Mouse (Mus musculus) limb, embryonic 11.5 days (tissue): ENCODE measurements around the gene Dcdc2c. TPM values are rescaled to one million over a fixed set of nuclear protein-coding genes. Genes with fewer than 3 reads are reported as not detected.
A peak's percentile ranks its signal among the peaks of the same experiment; 100 is the strongest.

ENCODE experiments used
- ATAC-seq: fragments of 200-750 bp; cut with Nextera tagmentation; 2 replicates; pipeline ENCODE4 v1.8.0; 2017; ENCODE audit warnings: low read depth; ENCODE audit not compliant: insufficient number of reproducible peaks, low FRiP score, low TSS enrichment
- DNase-seq: peaks from one replicate; pipeline ENCODE4 v3.0.0-alpha.2; 2015; ENCODE audit warnings: low spot score
- H3K27ac ChIP-seq: fragments of 300-500 bp; sonication (generic); replicated peaks from 2 replicates; pipeline ENCODE4 v1.5.1; 2014; ENCODE audit warnings: low read depth, mild to moderate bottlenecking, low read length
- H3K27me3 ChIP-seq: fragments of 300-500 bp; sonication (generic); 2 replicates; pipeline ENCODE4 v1.6.1; 2014; ENCODE audit warnings: mild to moderate bottlenecking, low read length, mixed read lengths; ENCODE audit not compliant: control insufficient read depth, insufficient read depth
- H3K36me3 ChIP-seq: fragments of 300-500 bp; sonication (generic); 2 replicates; pipeline ENCODE4 v1.6.1; 2014; ENCODE audit warnings: mild to moderate bottlenecking, low read length, moderate library complexity, mixed read lengths; ENCODE audit not compliant: control insufficient read depth, insufficient read depth
- H3K4me1 ChIP-seq: fragments of 300-500 bp; sonication (generic); 2 replicates; pipeline ENCODE4 v1.6.1; 2014; ENCODE audit warnings: low read length, mixed read lengths; ENCODE audit not compliant: control insufficient read depth, insufficient read depth
- H3K4me2 ChIP-seq: fragments of 300-500 bp; sonication (generic); 2 replicates; pipeline ENCODE4 v1.6.1; 2014; ENCODE audit warnings: low read depth, mild to moderate bottlenecking, moderate library complexity; ENCODE audit not compliant: severe bottlenecking
- H3K4me3 ChIP-seq: fragments of 300-500 bp; sonication (generic); 2 replicates; pipeline ENCODE4 v1.5.1; 2014; ENCODE audit warnings: low read depth, low read length
- H3K9ac ChIP-seq: fragments of 300-500 bp; sonication (generic); 2 replicates; pipeline ENCODE4 v1.6.1; 2014; ENCODE audit warnings: mild to moderate bottlenecking, low read length
- H3K9me3 ChIP-seq: fragments of 300-500 bp; sonication (generic); 2 replicates; pipeline ENCODE4 v1.6.1; 2016; ENCODE audit warnings: low read length; ENCODE audit not compliant: control insufficient read depth
- WGBS: fragments of 180-500 bp; shearing (Covaris S2); extraction: QIAGEN DNeasy Blood & Tissue Kit; methylation state at CpG from one replicate; pipeline ENCODE4 v1.1.7; 2014; 5-methylcytosine and 5-hydroxymethylcytosine counted together
- polyA plus RNA-seq: library from polyadenylated mRNA; unstranded; fragments of >200 nt; fragmentation: Nextera tagmentation; extraction: Ambion mirVana; gene quantifications from 2 replicates; pipeline ENCODE4 v1.2.1, GENCODE M21; 2014

Dcdc2c gene
- polyA plus RNA-seq: not detected in 2 replicates

DNA sequence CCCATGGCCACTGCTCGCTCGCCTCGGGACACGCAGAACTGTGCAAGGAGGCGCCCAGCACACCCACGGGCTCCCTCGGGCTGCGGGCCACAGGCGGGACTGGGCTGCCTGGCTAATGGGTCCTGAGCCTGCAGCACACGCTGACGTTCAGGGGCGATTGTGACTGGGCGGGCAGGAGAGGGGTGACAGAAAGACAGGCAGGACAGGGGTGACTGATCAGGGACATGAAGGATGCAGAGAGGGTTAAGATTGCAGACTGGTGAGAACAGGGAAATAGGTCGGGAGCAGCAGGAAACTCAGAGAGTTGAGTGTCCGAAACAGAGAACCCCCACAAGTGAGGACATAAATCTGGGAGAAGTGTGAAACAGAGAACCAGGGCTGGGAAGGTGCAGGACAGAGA, at the start of gene Dcdc2c:
Gene Dcdc2c (minus strand): TSS at position 101 of the 400 bp plus-strand sequence.
- 64% methylated on average over 15 of the region's 15 CpGs for WGBS

DNA sequence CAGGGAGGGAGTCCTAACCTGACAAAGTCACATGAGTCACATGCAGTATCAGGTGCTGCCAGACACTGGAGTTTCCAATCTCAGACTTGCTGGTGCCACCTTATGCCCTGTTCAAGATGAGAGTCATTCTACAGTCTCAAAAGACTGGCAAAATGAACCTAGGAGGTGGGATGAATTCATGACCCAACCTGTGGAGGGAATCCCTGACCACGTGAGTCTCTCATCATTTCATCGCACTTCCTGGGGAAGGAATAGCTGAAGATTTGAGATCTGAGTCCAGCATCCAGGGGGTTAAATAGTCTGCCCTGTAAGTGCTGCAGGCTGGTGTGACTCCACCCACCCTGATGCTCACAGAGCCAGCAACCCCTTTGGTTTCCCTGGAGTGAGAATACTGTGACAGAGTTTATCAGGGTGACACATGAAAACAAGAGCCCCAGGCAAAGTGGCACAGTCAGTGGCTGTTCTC, 46.4 kb upstream of the Dcdc2c start:
- Histone ChIP-seq H3K27me3 (no peaks in the 10 kb centered on the region), H3K4me2 (no peak overlapping the region), H3K4me3 (no peak overlapping the region), H3K4me1 (no peaks in the 10 kb centered on the region), H3K9me3 (no peaks in the 10 kb centered on the region), H3K9ac (no peak overlapping the region), H3K27ac (no peak overlapping the region), H3K36me3 (no peaks in the 10 kb centered on the region)
- no peak for DNase-seq
- WGBS: 53% methylated on average over 2 of the region's 2 CpGs
- ATAC-seq: no peak

More for the DNA sequence above, at the start of gene Dcdc2c:
- Histone ChIP-seq H3K4me1 (no peaks in the 10 kb centered on the region), H3K4me2 (peak within 1 kb of the TSS; percentile 12; the same call in 1 of the 2 replicates), H3K9ac (no peak within 1 kb of the TSS), H3K27ac (no peak within 1 kb of the TSS), H3K4me3 (no peak within 1 kb of the TSS), H3K9me3 (no peaks in the 10 kb centered on the region; the same call in 1 of the 2 replicates), H3K36me3 (no peaks in the 10 kb centered on the region), H3K27me3 (no peaks in the 10 kb centered on the region)
- ATAC-seq (no peak), DNase-seq (no peak)

DNA sequence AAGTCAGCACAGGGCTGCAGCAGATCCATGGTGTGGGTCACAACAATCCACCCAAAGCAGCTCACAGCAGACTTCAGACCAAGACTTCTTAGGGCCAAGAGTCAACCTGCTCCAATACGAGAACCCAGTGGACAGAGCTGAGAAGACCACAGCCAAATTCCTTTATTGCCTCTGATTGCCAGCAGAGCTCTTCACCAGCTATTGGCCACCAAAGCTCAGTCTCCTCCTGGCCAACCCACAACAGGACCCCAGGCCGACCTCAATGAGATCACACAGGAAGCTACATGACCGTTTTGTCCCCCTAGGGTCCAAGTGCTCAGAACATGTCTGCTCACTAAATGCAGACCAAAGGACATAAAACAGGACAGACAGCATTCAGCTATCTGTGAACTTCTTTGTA, 45.9 kb upstream of the Dcdc2c start:
- no peaks in the 10 kb centered on the region for H3K27me3 ChIP-seq
- WGBS: 57% methylated on average over 3 of the region's 3 CpGs
- no peaks in the 10 kb centered on the region for H3K9me3 ChIP-seq
- no peak overlapping the region for H3K27ac ChIP-seq
- no peaks in the 10 kb centered on the region for H3K4me1 ChIP-seq
- no peak overlapping the region for H3K4me2 ChIP-seq
- H3K36me3 ChIP-seq: no peaks in the 10 kb centered on the region
- H3K4me3 ChIP-seq: no peak overlapping the region
- no peak overlapping the region for H3K9ac ChIP-seq
- ATAC-seq (no peak), DNase-seq (no peak)

DNA sequence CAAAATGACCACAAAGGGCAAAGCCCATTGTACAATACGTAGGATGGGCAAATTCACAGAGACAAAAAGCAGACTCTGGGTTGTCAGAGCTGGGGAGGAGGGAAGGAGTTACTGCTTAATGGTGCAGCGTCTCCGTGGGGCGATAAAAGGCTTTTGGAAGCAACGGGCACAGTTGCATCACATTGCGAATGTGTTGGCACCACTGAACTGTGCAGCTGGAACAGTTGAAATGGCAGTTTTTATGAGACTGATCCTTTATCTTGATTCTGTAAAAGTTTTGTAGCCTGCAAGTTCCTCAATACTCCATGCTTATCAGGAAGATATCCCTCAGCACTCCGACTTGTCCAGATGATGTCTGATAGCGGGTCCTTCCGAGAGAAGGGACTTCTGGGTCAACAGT, 45.5 kb upstream of the Dcdc2c start:
- no peak for DNase-seq
- Histone ChIP-seq H3K9ac (no peak overlapping the region), H3K4me1 (no peaks in the 10 kb centered on the region), H3K4me3 (no peak overlapping the region), H3K9me3 (no peaks in the 10 kb centered on the region), H3K36me3 (no peaks in the 10 kb centered on the region), H3K27me3 (no peaks in the 10 kb centered on the region), H3K4me2 (no peak overlapping the region), H3K27ac (no peak overlapping the region)
- WGBS: 83% methylated on average over 9 of the region's 9 CpGs
- no peak for ATAC-seq

DNA sequence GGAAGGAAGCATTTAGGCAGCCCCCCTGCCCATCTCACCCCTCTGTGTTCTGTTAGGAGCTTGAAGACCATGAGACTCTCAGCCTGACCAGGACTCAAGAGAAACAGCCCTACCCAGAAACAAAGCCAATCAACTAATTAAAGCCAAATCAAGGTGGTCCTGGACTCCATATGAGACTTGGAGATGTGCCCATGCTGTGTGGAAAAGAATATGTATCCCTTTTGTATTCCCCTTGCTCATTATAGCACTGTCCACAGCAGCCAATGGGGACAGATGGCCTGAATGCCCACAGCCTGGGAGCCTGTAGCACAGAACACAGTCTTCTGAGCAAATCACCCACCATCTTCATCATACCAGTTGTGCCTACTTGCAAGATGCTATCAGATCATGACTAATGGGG, 44.7 kb upstream of the Dcdc2c start:
- Histone ChIP-seq H3K27ac (no peak overlapping the region), H3K4me2 (no peak overlapping the region), H3K36me3 (no peaks in the 10 kb centered on the region), H3K4me3 (no peak overlapping the region), H3K9ac (no peak overlapping the region), H3K9me3 (no peaks in the 10 kb centered on the region), H3K4me1 (no peaks in the 10 kb centered on the region), H3K27me3 (no peaks in the 10 kb centered on the region)
- no peak for DNase-seq
- no peak for ATAC-seq

DNA sequence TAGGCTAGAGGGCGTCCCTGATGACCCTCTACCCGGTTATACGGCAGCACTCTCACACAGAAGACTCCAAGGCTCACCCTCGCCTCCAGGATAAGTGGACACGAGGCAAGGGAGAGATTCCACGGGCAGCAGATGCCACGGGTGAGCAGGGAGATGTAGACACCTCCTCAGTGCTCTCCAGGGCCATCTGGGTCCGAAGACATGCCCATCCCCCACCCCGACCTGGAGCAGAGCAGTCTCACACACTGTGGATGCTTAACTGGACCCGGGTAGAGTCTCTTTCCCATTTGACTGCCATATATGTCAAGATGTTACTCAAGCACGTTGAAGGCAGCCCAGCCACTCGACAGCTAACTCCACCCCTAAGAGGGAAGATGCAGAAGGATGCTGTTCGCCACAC, 38.2 kb upstream of the Dcdc2c start:
- no peak for DNase-seq
- no peak for ATAC-seq
- no peaks in the 10 kb centered on the region for H3K36me3 ChIP-seq
- H3K27me3 ChIP-seq: 0 out of 2 replicates have a peak, but pooled peaks cover 4% of the 10 kb centered on the region
- H3K9me3 ChIP-seq: no peaks in the 10 kb centered on the region
- H3K4me3 ChIP-seq: no peak overlapping the region
- WGBS: 44% methylated on average over 13 of the region's 13 CpGs
- H3K4me2 ChIP-seq: no peak overlapping the region
- no peaks in the 10 kb centered on the region for H3K4me1 ChIP-seq
- no peak overlapping the region for H3K9ac ChIP-seq
- H3K27ac ChIP-seq: no peak overlapping the region

DNA sequence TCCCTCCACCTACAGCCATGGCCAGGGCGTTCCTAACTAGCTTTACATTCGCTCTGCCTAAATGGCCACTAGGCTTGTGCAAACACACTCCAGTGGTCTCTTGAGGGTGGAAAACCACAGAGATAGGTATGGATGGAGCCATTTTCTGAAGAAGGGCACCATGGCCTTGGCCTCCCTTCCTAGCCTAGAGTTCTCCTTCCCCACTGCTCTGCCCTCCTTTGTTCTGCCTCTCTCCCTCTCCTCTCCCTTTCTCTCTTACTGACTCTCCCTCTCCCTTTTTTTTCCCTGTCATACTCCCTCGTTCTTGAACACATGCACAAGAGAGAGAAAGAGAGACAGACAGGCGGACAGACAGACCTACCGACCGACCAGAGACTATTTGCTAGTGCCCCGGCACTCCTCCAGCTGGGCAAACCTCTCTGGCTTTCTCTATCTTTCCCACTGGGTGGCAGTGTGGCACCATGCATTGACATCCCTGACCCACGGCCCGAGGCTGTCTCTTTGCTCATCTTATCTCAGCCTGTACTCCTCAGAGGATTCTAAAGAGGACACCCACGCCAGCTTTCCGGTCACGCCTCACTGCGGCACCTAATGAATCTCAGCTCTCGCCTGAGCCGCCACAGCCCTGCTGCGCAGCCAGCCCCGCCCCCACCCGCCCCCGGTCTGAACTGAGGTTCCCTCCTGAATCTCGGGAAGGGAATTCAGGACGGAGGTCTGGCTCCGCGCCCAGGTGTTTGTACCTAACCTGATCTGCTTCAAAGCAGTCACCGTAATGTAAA, 37.1 kb upstream of the Dcdc2c start:
- H3K27me3 ChIP-seq: 0 out of 2 replicates have a peak, but pooled peaks cover 4% of the 10 kb centered on the region
- 0 out of 2 replicates have a peak, but pooled peaks have one; percentile 44 for ATAC-seq
- 10% methylated on average over 24 of the region's 24 CpGs for WGBS
- no peaks in the 10 kb centered on the region for H3K4me1 ChIP-seq
- peak overlapping the region; percentile 34 for H3K4me3 ChIP-seq
- H3K27ac ChIP-seq: no peak overlapping the region
- H3K9me3 ChIP-seq: no peaks in the 10 kb centered on the region
- no peaks in the 10 kb centered on the region for H3K36me3 ChIP-seq
- DNase-seq: peak; percentile 82
- H3K4me2 ChIP-seq: peak overlapping the region; percentile 56
- H3K9ac ChIP-seq: no peak overlapping the region

DNA sequence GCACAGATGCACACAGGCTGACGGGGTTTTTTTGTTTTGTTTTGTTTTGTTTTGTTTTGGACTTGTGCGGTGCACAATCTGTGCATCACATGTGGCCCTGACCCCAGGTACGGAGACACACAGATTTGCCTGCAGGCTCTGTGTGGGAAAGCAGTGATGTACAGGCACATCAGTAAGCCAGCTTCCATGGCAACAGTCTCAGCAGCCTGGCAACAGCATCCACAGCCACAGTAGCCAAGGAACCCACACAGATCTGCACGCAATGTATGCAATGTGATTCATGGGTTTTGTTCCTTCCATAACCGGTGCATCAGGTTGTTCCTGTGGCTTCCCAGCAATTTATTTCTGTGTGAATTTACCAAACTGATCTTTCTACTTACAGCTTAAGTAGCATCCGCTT, 35.8 kb upstream of the Dcdc2c start:
- H3K36me3 ChIP-seq: no peaks in the 10 kb centered on the region
- no peak overlapping the region for H3K27ac ChIP-seq
- H3K4me1 ChIP-seq: no peaks in the 10 kb centered on the region
- H3K9me3 ChIP-seq: no peaks in the 10 kb centered on the region
- ATAC-seq (no peak), DNase-seq (no peak)
- H3K4me2 ChIP-seq: no peak overlapping the region
- no peak overlapping the region for H3K9ac ChIP-seq
- 85% methylated on average over 6 of the region's 6 CpGs for WGBS
- H3K4me3 ChIP-seq: no peak overlapping the region
- 0 out of 2 replicates have a peak, but pooled peaks cover 4% of the 10 kb centered on the region for H3K27me3 ChIP-seq
